Mouse (Mus musculus) brain, embryonic 18.5 days (tissue): ENCODE results near the gene Zfhx3.
A peak's percentile ranks its signal among the peaks of the same experiment; 100 is the strongest.

Experiments used
- DNase-seq: peaks from one replicate; pipeline ENCODE4 v3.0.0-alpha.2; 2012; ENCODE audit warnings: low read depth, low spot score

Gene Zfhx3

DNA sequence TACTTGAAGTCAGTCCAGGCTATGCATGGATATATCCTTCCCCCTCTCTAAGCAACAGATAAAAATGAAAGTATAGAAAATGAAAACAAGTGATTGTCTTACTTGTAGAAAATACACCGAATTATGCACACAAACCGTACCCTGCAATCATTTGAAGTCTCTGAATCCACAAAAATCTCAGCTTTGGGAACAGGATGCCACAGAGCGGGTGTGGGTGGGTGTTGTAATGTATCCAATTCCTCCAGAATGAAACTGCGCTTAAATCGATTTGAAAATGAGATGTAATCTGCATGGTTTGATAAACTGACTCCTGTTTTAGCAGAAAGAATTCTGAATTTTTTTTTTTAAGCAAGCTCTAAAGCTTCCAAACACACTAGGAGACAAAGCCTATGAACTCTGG lies 297.1 kb downstream of the Zfhx3 start:
- DNase-seq = no peak

DNA sequence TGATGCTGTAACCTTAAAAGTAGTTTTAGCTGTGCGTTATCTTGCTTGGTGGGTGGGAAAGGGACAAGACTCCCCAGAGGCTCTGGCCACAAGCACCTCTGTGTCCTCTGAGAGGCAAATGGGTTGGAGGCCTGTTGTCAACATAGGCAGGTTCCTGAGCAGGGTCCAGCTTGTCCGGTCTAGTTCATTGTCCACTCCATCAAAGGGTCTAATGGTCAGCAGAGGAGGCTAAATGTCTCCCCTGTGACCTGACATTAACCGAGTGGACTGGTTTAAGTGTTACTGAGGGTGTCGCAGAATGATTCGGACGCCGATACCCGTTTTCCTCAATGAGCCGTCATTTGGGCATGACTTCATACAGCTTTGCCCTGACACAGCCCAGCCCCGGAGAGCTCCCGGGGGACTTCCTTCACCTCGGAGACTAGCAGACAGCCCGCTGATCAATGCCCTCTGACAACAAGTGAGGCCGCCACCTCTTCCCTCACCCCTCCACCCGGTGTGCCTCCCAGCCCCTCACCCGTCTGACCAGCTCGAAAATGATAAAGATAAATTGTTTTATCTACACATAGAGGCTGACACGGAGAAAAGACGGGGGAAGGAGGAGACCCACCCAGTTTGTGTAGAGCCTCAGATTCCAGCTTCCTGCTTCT lies 298.7 kb downstream of the Zfhx3 start:
- no peak for DNase-seq

DNA sequence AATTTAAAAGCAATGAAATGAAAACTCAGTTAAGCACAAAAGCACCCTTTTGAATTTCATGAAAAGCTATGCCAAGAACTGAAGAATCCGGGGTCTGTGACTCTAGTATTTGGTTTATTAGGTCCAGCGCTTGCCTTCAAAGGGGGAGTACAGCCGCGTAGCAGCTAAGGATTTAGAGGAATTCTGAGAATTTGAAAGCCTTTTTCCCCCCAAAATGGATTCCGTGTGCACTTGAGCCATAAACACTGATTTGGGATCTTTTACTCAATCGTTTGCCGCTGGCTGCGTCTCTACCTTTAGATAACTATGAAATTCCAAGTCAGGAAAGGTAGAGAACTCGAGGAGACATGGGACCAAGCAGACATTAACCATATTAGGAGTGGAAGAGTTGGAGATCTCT lies 300.8 kb downstream of the Zfhx3 start:
- no peak for DNase-seq

DNA sequence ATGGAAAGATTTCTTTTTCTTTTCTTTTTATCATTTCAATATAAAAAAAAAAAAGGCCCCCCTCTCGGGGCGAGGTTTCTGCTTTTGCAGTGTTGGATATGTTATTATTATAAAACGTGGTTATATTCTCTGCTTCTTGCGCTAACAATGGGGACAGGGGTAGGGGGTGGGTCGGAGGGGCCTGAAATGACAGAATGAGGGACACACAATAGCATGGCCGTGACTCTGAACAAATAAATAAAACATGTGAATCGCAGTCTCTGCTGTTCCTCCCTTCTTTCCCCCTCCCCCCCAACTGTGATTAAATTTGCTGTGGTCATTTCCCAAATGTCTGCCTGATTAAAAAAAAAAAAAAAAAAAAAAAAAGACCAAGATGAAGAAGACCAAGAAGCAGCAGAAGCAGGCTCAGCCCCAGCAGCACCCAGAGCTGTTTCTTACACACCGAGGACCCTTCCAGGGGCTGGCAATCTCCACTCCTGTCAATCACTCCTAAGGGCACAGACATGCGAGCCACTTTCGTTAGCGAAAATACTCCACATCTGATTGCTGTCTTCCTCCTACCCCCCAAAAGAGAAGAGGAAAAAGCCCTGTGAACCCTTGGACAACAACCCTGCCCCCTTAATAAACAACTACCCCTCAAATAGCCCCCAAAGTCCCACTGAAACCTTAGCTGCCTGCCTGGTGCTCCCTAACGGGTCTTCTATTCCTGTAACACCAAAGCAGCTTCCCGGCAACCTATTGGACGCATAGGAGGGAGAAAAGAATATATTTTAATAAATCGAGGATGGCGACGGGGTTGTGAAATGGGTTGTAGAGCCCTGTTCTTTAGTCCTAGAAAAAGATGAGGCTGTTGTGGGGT lies 302.4 kb downstream of the Zfhx3 start:
- DNase-seq = no peak

DNA sequence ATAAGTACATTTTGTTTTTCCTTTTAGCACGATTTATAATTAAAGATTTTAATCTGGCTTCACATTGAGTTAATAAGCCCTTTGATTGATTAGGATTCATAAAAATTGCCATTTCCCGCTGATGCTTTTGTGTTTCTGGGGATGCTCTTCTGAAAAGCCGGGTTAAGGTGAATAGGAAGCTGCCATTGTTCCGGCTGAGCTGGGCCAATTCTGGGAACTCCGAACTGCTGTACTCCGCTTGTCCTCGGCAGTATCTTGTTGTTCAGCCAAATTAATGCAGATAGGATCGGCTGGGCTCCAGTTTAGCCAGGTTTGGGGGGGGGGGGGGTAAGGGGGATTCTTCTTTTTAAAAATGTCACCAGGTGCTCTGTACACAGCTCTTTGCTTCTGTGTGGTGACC lies 303.1 kb downstream of the Zfhx3 start:
- DNase-seq = no peak

DNA sequence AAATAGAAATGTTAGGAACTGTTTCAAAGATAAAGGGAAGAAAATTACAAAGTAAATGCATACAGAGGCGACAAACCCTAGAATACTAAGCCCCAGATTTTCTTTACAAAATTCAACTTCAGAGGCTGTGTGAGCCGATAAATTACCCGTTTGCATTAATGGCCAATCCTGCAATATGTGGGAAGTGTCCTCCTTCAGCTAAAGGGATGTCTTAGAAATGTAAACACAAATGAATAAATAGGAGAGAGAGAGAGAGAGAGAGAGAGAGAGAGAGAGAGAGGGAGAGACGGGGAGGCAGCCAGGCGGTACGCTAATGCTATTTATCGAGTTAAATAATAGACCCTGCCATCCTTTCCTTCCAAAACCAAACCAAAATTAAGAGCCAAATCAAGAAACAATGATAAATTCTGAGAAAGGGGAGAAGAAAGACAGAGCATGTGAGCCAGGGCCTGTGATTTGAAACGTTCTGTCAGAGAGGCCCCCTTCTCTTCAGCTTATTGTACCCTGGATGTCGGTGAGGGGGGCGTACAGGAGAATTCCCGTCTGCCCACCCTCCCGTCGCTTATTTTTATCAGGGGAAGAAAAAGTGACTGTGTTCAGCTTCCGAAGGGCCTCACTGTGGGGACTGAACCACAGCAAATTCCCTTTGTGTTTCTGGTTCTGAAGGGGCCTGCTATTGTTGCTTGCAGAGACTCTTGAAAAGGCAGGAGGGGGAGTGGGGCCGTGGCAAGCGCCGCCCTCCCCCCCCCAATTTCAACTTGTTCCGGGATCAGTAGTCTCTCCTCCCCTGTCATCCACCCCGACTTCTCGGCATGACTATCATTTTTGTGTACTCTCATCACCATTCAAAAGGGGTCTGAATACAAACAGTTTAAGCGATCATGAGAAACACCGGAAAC lies 303.8 kb downstream of the Zfhx3 start:
- DNase-seq = no peak

DNA sequence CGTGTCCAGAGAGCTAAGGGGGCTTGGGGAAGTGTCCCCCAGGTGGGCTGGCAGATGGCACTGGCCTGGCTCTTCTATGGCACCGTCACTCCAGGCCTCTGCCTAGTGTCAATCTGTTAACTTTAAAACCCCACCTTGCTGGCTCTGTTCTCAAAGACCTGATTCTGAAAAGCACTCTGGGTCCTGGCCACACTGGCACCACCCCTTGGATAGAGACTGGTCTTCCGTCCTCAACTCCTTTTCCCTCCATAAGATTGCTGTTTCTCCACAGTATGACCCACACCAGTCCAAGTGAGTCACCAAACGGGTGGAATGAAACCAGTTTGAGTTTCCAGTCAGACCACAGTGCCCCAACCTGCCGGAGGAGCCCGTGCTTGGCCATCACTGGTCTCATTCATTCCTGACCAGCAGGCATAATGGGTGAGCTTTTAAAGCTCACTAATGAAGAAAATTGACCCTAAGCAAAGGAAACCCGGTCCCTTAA lies 304.5 kb downstream of the Zfhx3 start:
- no peak for DNase-seq

DNA sequence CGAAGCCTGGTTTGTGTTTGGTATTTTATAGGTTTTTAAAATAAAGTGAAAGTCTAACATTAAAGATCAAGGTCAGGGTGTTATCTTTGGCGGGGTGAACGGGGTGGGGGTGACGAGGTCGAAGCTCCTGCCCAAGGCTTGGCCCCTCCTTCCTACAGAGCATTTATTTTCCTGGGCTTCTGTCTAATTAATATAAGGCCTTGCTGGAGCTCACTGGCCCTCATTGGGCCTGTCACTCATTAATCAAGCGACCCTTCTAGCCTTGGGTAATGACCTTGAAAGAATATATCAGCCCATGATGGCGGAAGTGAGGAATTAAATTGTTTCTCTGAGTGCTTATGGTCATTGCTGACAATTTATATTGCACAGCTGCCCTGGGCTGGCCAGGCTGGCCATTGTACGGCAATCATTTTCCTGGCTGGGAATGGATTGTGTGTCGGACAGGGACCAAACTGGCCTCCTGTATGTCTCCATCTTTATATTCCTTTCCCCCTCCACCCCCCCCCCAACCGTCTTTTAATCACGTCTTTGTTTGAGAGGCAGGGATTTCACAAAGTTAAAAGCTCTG lies 322.2 kb downstream of the Zfhx3 start:
- no peak for DNase-seq

DNA sequence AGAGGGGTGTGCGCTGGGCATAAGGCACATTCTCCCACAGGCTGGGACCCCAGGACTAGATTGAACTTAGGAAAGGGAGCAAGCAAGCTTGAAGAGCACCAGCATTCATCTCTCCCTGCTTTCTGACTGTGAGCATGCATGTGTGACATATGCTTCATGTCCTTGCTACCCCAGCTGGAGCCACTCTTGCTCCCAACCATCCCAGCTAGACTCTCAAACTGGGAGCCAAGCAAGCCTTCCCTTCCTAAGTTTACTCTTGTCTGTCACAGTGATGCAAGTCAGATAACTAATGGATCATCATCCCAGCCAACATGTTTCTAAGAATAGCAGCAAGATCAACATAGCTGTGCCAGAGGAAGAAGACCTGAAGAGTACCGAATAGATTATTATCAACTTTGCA lies 335.5 kb downstream of the Zfhx3 start:
- no peak for DNase-seq

DNA sequence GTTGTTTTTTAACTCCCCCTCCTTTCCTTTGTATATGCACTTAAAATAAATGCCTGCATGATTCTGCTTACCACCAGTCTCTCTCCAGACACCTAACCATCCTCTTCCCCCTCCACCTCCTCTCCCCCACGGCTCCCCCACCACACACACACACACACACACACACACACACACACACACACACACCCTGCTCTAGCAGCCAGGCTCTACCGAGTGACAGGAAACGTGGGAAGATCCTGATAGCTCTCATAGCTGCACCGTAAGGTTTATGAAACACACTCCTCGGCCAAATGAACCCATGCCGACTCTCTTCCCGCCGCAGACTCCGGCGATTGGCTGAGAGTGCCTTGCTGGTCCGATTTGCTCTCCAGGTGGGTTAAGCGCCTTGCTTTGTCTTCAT lies 339.5 kb downstream of the Zfhx3 start:
- no peak for DNase-seq

DNA sequence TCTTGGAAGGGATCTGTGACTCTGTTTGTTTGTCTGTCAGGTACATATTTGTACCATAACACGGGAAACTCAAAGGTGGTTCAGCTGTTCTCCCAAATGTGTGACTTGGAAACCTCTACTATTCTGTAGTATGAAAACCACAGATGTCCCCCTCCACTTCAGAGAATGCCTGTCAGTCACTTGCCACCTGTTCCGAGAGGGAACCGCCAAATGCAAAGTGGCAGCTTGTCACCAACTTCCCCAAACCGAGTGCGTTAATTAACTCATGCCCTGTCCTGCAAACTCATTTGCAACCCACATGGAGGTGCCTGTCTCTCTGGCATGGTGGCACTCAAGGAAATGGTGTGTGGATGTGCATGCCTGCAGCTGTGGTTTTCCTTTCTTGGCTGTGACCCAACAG lies 343.7 kb downstream of the Zfhx3 start:
- DNase-seq = peak; percentile 70

DNA sequence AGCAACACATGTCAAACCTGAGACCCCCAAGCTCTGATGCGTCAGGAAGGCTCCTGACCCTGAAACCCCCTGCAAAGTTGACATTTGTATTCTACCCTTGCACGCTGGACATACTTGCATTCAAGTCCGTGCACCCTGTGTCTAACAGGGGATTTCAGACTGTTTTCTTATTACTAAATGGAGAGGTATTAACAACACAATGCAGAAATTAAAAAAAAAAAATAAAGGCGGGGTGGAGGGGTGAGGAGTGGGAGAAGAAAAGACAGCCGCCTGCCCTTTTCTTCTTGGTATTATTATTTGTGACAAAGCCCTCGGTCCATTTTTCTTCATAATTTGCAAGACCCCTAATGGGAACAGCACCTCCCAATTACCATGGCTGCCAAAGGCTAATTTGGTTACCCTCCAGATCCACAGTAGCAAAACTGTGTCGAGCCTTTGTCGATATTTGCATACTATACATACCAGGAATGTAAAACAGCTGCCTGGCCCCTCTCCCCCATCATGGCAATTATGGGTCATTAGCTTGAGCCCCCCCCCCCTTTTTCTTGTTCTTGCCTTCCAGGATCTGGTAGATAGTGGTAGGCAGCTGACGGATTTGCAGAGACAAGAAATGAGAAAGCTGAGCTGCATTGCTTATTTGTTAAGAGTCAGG lies 358.6 kb downstream of the Zfhx3 start:
- no peak for DNase-seq

DNA sequence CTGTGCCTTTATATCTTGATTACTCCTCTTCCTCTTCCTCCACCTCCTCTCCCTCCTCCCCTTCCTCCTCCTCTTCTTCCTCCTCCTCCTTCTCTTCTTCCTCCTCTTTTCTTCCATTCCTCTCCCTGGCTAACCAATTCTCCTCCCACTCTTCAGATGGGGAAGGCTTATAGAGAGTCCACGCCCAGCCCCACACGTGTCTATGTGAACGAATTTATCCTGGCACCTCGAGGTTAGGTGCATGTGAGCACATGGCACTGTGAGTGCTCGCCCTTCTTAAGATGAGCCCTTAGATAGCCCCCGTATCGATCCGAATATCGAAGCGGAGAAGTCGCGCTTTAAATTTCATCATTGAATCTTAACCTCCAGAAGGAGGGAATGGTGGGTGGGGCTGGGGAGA lies 359.2 kb downstream of the Zfhx3 start:
- DNase-seq = no peak

DNA sequence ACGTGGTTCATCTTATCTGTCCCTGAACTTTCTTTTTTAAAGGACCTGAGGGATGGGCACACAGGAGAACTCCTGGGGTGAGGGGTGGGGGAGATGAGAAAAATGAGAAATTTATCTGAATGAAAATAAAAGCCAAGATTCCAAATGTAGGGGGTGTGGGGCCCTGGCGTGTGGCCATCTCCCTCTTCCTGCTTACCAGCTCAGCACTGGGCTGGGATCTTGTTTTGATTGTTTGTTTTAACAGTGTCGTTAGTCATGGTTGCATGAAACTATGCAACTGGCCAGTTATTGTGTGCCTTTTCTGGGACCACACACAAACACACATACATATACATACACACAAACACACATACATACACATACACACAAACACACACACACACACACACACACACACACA lies 362.9 kb downstream of the Zfhx3 start:
- DNase-seq = no peak

DNA sequence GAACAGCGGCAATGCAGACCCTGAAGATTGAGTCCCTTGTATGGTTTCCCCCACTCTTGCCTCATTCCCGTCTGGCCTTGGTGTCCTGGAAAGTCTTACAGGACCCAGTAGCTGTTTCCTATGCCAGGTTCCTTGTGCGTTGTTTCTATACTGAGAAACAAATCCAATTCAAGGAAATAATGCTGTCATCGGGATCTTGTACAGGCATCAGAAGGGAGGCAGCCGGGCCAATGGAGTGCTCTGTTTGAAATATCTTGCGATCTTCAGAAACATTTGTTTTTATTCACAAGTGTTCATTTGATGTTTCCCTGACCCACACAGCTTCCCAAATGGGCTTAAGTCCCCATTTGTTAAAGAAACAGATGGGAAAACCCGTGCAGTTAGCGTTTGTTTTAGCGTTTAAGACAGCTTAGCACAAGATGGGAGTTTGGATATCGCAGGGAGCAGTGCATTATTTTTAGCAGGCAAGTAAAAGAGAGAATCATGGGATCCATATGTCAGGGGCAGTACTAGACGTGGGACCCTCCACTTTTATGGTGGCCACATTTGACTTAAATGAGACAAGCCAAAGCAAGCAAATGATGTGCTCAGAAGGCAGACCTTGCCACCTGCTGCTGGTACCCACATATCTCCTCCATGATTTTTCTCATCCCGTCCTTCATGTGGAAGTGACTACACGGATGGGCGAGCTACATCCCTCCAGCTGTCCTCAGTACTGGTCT lies 367.2 kb downstream of the Zfhx3 start:
- no peak for DNase-seq

DNA sequence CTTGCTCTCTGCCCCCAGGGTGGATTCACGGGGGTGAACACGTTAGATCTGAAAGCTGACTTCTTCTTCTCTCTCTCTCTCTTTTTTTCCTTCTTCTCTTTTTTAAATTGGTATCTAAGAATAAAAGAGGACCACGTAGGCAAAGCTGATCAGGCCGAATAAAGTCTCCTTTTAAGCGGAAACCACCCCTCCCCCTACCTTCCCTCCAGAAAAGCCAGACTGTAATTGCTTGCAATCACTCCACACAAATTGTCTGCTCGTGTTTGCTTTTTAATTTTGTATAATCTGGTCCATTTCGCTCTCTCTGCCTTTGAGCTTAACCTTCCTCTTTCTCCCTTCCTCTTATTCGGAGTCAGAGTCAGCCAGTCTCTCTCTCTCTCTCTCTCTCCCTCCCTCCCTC lies 372.6 kb downstream of the Zfhx3 start:
- no peak for DNase-seq

DNA sequence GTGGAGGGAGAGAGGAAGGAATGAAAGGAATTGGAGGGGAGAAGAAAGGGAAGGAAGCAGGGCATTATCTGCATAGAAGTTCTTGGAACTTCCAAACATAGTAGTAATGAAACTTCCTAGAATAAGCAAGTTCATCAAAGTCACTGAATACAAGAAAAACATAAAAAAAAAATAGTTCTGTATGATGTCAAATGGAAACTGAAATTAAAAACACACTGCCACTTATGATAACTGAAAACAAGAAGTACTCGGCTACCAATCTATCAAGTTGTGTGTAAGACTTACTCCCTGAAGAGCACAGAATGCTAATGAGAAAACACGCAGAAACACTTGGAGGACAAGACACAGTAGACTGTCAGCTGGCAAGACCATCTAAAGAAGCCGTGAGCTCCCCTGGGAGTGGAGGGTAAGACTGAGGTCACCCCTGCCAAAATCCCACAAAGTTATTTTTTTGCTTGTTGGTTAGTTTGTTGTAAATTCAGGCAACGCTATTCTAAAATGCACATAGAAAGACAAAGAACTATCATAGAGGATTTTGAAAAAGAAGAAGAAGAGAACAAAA lies 375.2 kb downstream of the Zfhx3 start:
- DNase-seq = no peak

DNA sequence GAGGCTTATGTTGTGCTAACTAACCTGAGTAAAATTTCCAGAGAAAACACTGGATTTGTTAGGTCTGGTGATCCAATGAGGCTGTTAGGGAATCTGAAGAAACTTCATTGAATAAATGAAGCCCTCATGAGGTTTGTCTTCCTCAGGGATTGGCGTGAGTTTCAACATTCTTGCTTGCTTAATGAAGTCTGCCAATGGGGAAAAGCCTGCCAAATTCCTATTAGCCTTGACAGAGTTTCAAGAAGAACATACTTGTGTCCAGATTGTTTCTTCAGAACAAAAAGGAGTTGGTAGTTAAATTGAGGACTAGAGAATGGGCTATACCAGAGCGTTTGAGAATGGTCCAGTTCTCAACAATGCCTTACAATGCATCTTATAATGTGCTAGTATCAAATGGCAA lies 385.3 kb downstream of the Zfhx3 start:
- peak; percentile 43 for DNase-seq

DNA sequence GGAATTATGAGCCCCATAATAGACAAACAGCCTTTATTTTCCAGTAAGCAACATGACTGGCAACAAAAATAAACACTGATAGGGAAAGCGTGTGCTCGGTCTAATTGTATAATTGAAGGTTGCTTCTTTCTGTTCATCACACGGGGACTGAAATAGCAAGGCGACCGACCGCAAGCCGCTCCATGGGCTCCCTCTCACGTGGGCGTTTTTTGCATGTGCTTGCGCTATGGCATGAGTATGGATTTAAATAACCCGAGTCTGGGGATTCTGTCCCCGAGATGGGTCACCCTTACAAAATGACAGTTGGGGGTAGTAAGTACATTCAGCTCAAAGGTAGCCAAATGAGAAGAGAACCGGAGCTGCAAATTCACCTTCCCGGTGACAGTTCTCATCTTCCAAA lies 405.9 kb downstream of the Zfhx3 start:
- DNase-seq = no peak

DNA sequence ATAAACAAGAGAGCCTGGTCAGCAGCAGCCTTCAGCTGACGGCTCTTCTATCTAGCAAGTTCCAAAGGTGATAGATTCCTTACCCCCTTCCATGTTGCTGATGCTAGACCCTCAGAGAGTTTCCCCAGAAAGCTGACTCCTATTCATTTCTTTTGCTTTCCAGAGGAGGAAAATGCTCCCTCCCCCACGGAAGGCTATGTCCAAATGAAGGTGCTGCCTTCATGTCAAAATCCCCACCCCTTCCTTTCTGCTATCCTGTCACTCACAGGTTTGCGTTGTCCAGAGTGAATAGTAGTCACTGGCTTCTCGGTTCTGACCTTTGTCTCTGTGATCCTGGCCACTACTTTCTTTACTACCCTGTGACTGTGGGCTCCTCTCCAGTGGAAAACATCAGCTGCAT lies 406.3 kb downstream of the Zfhx3 start:
- DNase-seq = no peak
